Mouse (Mus musculus): ENCODE results near the gene Med23. TPM values are rescaled to one million over a fixed set of nuclear protein-coding genes. Genes with fewer than 3 reads are reported as not detected.
A peak's percentile ranks its signal among the peaks of the same experiment; 100 is the strongest.

Med23 gene
- polyA plus RNA-seq, 1 experiment = 14.6 TPM

DNA sequence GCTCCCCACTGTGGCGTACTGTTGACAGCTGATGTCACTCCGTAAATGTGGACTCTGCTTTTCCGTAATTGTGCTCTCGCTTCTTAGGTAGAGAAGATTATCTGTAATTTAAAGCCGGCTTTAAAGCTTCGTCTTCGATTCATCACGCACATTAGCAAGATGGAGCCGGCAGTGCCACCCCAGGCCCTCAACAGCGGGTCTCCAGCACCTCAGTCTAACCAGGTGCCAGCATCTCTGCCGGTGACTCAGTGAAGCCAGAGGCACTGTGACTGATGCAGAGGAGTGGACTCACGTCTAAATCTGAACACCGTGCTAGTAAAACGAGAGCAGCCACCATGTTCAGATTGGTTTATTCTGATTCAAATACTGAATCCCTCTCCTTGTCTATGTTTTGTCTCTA is 42.8 kb downstream of the Med23 start:
- no peak overlapping the region for H3K27ac ChIP-seq (ENCODE audit: insufficient read depth, low read depth, low read length)
- WGBS = 95% methylated on average over 14 of the region's 14 CpGs
- no peaks in the 10 kb centered on the region for H3K4me1 ChIP-seq (ENCODE audit: control insufficient read depth, insufficient read depth, insufficient read length, low read length)
- H3K4me3 ChIP-seq (ENCODE audit: low read depth, low read length) = no peak overlapping the region
- peaks cover 54% of the 10 kb centered on the region for H3K36me3 ChIP-seq (ENCODE audit: control insufficient read depth, insufficient read depth, low read length)
- TF ChIP-seq CTCF (IDR thresholded peaks at IDR 0.05; ENCODE audit: extremely low read depth, insufficient read length, insufficient replicate concordance, low read depth, low read length) (no peak), POLR2A (IDR thresholded peaks at IDR 0.05; ENCODE audit: low read depth, low read length) (no peak)
- H3K27me3 ChIP-seq (ENCODE audit: control insufficient read depth, insufficient read depth, low read length) = no peaks in the 10 kb centered on the region

DNA sequence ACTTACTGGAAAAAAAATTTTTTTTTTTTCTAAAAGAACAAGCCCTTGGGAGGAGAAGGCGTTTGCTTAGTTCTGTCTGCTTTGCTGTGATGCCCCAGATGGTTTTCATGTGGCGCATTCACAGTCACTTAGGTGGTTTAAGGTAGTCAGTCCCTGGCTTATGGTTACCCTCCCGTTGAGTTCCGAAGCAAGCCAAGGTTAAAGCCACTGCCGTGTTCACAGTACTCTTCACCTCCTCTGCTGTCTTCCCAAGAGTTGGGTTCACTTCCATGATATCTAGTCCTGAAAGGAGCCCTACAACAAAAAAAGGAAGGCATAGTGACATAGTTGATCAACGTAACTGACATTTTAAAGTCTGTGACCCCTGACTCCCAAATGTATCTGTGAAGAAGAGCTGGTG is 45.7 kb downstream of the Med23 start:
- WGBS = 90% methylated on average over 6 of the region's 6 CpGs
- peaks cover 36% of the 10 kb centered on the region for H3K36me3 ChIP-seq (ENCODE audit: control insufficient read depth, insufficient read depth, low read length)

DNA sequence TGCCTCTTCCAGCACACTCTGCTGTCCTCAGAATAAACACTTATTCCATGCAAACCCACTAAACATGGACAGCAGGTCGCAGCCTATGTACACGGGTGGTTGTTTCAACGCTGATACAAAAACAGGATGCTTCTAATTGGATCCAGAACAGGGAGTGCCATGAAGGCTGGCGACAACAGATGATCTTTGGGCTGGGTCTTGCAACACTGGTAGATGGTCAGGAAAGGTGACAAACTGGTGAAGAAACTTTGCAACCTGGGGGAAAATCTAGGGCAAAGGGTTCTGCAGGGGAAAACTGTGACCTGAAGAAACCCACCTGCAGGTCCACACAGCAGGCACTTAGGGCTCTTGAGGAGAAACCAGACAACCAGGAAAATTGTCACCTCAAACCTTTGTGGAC is 53.2 kb downstream of the Med23 start:
- TF ChIP-seq POLR2A (IDR thresholded peaks at IDR 0.05; ENCODE audit: low read depth, low read length) (no peak), CTCF (IDR thresholded peaks at IDR 0.05; ENCODE audit: extremely low read depth, insufficient read length, insufficient replicate concordance, low read depth, low read length) (no peak)
- H3K27me3 ChIP-seq (ENCODE audit: control insufficient read depth, insufficient read depth, low read length) = no peaks in the 10 kb centered on the region
- no peak overlapping the region for H3K4me3 ChIP-seq (ENCODE audit: low read depth, low read length)
- H3K4me1 ChIP-seq (ENCODE audit: control insufficient read depth, insufficient read depth, insufficient read length, low read length) = peaks cover 6% of the 10 kb centered on the region; the same call in 1 of the 2 replicates
- peaks cover 4% of the 10 kb centered on the region; the same call in 1 of the 2 replicates for H3K36me3 ChIP-seq (ENCODE audit: control insufficient read depth, insufficient read depth, low read length)
- H3K27ac ChIP-seq (ENCODE audit: insufficient read depth, low read depth, low read length) = no peak overlapping the region
- WGBS = 87% methylated on average over 4 of the region's 4 CpGs

More for the DNA sequence above, 45.7 kb downstream of the Med23 start:
- Histone ChIP-seq H3K4me3 (ENCODE audit: low read depth, low read length) (no peak overlapping the region), H3K4me1 (ENCODE audit: control insufficient read depth, insufficient read depth, insufficient read length, low read length) (no peaks in the 10 kb centered on the region), H3K27ac (ENCODE audit: insufficient read depth, low read depth, low read length) (no peak overlapping the region), H3K27me3 (ENCODE audit: control insufficient read depth, insufficient read depth, low read length) (no peaks in the 10 kb centered on the region)
- TF ChIP-seq POLR2A (IDR thresholded peaks at IDR 0.05; ENCODE audit: low read depth, low read length) (no peak), CTCF (IDR thresholded peaks at IDR 0.05; ENCODE audit: extremely low read depth, insufficient read length, insufficient replicate concordance, low read depth, low read length) (no peak)

DNA sequence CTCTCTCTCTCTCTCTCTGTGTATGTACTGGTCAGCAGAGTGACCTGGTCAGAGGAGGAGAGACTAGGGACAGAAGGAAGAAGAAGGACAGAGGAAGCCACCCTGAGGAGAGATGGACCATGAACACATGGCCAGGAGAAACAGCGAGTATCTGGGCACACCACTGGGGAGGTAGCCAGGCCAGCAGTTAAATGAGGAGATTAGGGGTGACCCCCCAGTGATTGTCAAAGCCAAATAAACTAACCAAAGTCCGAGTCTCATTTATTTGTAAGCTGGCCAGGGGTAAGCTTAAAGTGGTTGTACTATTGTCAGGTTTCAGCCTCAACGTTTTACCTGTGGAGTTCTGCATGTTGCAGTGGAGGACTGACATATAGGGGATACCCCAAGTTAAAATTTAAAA is 54.5 kb downstream of the Med23 start:
- Histone ChIP-seq H3K4me1 (ENCODE audit: control insufficient read depth, insufficient read depth, insufficient read length, low read length) (peaks cover 8% of the 10 kb centered on the region; the same call in 1 of the 2 replicates), H3K27me3 (ENCODE audit: control insufficient read depth, insufficient read depth, low read length) (no peaks in the 10 kb centered on the region), H3K36me3 (ENCODE audit: control insufficient read depth, insufficient read depth, low read length) (no peaks in the 10 kb centered on the region), H3K4me3 (ENCODE audit: low read depth, low read length) (no peak overlapping the region), H3K27ac (ENCODE audit: insufficient read depth, low read depth, low read length) (no peak overlapping the region)
- WGBS = 73% methylated on average over 3 of the region's 3 CpGs
- TF ChIP-seq POLR2A (IDR thresholded peaks at IDR 0.05; ENCODE audit: low read depth, low read length) (no peak), CTCF (IDR thresholded peaks at IDR 0.05; ENCODE audit: extremely low read depth, insufficient read length, insufficient replicate concordance, low read depth, low read length) (no peak)

DNA sequence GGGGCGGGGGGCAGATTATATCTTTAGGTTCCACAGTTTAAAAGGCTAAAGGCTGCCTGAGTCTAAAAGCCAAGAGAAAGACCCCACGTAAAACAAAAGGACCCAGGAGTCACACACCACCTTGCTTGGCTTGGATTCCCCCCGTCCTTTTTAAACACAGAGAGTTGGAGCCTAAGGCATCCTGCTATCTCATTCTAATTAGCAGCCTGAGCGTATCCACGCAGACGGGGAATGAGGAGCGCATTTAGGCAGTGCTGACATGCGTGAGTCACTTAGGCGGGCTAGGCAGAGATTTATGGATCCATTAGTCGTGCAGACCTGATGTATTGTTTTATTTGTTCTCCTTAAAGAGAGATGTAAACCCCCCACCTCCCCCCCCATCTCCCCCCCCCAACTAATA is 56.6 kb downstream of the Med23 start:
- Histone ChIP-seq H3K27ac (ENCODE audit: insufficient read depth, low read depth, low read length) (no peak overlapping the region), H3K27me3 (ENCODE audit: control insufficient read depth, insufficient read depth, low read length) (no peaks in the 10 kb centered on the region), H3K4me1 (ENCODE audit: control insufficient read depth, insufficient read depth, insufficient read length, low read length) (peaks cover 8% of the 10 kb centered on the region; the same call in 1 of the 2 replicates), H3K36me3 (ENCODE audit: control insufficient read depth, insufficient read depth, low read length) (no peaks in the 10 kb centered on the region), H3K4me3 (ENCODE audit: low read depth, low read length) (no peak overlapping the region)
- 52% methylated on average over 10 of the region's 10 CpGs for WGBS
- TF ChIP-seq POLR2A (IDR thresholded peaks at IDR 0.05; ENCODE audit: low read depth, low read length) = no peak
- no peak for TF ChIP-seq CTCF (IDR thresholded peaks at IDR 0.05; ENCODE audit: extremely low read depth, insufficient read length, insufficient replicate concordance, low read depth, low read length)

DNA sequence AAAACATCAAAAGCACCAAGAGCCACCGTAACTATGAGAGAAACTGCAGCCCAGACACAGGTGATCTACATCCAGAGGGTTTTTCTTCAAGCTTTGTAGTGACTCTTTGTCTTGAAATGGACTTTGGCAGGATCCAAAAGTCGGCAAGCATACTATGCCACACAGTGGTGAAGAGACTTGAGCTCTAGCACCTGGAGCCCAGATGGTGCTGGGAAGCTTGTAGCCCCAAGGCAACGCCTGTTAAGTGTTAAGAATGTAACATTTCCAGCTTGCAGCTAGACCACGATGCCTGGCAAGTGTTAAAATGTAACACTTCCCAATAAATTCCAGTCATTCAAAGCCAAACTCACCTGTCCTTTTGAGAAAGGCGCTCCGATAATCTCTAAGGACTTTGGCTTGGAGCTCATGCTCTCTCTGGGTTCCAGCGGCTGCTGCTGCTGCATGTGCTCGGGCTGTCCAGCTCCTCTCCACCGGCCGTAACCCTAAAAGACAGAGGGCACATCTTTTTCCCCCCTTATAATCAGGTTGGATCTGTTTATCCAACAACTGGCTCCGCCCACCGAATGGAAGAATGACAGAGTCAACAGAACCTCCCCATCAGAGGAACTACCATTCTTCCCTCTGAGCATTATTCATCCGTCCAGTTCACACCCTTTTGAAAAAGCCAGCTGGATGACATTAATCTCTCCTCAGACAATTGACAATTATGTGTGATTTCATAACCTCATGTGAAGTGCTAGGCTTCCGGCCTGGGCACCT is 57.4 kb downstream of the Med23 start, which contains the start of gene Arg1:
TSS of gene Arg1 (minus strand) at position 523 of the 759 bp plus-strand sequence.
- Histone ChIP-seq H3K36me3 (ENCODE audit: control insufficient read depth, insufficient read depth, low read length) (no peaks in the 10 kb centered on the region), H3K27me3 (ENCODE audit: control insufficient read depth, insufficient read depth, low read length) (no peaks in the 10 kb centered on the region), H3K4me3 (ENCODE audit: low read depth, low read length) (peak within 1 kb of the TSS; percentile 52), H3K4me1 (ENCODE audit: control insufficient read depth, insufficient read depth, insufficient read length, low read length) (peaks cover 8% of the 10 kb centered on the region; the same call in 1 of the 2 replicates), H3K27ac (ENCODE audit: insufficient read depth, low read depth, low read length) (peak within 1 kb of the TSS; percentile 56; the same call in 1 of the 2 replicates)
- 20% methylated on average over 14 of the region's 14 CpGs for WGBS
- TF ChIP-seq POLR2A (IDR thresholded peaks at IDR 0.05; ENCODE audit: low read depth, low read length) (no peak), CTCF (IDR thresholded peaks at IDR 0.05; ENCODE audit: extremely low read depth, insufficient read length, insufficient replicate concordance, low read depth, low read length) (no peak)

DNA sequence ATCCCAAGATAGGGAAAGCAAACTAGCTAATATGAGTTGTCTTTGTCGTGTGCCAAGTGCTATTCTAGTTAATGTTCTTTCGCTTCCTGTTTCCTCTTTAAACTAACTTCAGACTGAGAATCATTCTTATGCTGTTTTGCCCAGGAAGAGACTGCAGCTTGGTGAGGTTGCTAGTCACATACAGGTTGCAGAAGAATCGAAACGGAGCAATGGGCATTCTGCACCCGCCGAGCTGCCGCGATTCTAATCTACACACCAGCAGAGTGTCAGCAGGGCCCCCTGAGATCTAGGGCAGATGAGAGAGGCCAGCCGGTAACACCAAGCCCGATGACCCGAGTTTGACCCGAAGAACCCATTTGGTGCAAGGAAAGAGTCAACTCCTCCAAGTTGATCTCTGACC is 58.3 kb downstream of the Med23 start:
- H3K27ac ChIP-seq (ENCODE audit: insufficient read depth, low read depth, low read length) = peak overlapping the region; percentile 56; the same call in 1 of the 2 replicates
- H3K4me3 ChIP-seq (ENCODE audit: low read depth, low read length) = peak overlapping the region; percentile 52
- WGBS = 4% methylated on average over 12 of the region's 12 CpGs
- TF ChIP-seq CTCF (IDR thresholded peaks at IDR 0.05; ENCODE audit: extremely low read depth, insufficient read length, insufficient replicate concordance, low read depth, low read length) (no peak), POLR2A (IDR thresholded peaks at IDR 0.05; ENCODE audit: low read depth, low read length) (no peak)
- no peaks in the 10 kb centered on the region for H3K27me3 ChIP-seq (ENCODE audit: control insufficient read depth, insufficient read depth, low read length)
- H3K36me3 ChIP-seq (ENCODE audit: control insufficient read depth, insufficient read depth, low read length) = no peaks in the 10 kb centered on the region
- H3K4me1 ChIP-seq (ENCODE audit: control insufficient read depth, insufficient read depth, insufficient read length, low read length) = peaks cover 8% of the 10 kb centered on the region; the same call in 1 of the 2 replicates

All from small intestine, adult 2 months (tissue).